Mouse (Mus musculus): ENCODE measurements around the gene Gabpb2. TPM values are rescaled to one million over a fixed set of nuclear protein-coding genes. Genes with fewer than 3 reads are reported as not detected.

Gabpb2 gene
- polyA plus RNA-seq, 1 experiment = 3.3 TPM

GRCm38 (mm10) chr3:95228148-95228893, 10.6 kb upstream of the Gabpb2 start, which contains the start of gene Cdc42se1:
Cdc42se1 (plus strand) TSS chr3:95228732.
- peak within 1 kb of the TSS; percentile 75 for H3ac ChIP-seq (ENCODE audit: control insufficient read depth, insufficient read length)
- H3K79me2 ChIP-seq (ENCODE audit: control insufficient read depth, insufficient read depth) = peaks cover 88% of the 10 kb centered on the region
- peak within 1 kb of the TSS; percentile 94 for H3K4me3 ChIP-seq
- TF ChIP-seq USF1 (IDR thresholded peaks at IDR 0.05; ENCODE audit: low read depth) (no peak), REST (IDR thresholded peaks at IDR 0.05; ENCODE audit: insufficient read depth, insufficient read length) (no peak), TCF3 (IDR thresholded peaks at IDR 0.05; ENCODE audit: insufficient read length, low read depth) (no peak), CEBPB (IDR thresholded peaks at IDR 0.05; ENCODE audit: insufficient read depth, poor library complexity, severe bottlenecking) (peak; percentile 79), SRF (IDR thresholded peaks at IDR 0.05; ENCODE audit: control insufficient read depth, insufficient read length, low read depth) (no peak), MAX (IDR thresholded peaks at IDR 0.05; ENCODE audit: low read depth) (no peak), POLR2AphosphoS2 (IDR thresholded peaks at IDR 0.05; ENCODE audit: insufficient read length, low read depth) (peak; percentile 93), E2F4 (IDR thresholded peaks at IDR 0.05; ENCODE audit: insufficient read depth) (no peak), MYOG (IDR thresholded peaks at IDR 0.05; ENCODE audit: control insufficient read depth in 1 of 3, insufficient read depth in 1 of 3, insufficient read length in 2 of 3, low read depth in 2 of 3) (peak in 2 of 3 experiments; percentile 8 to 44), MYOD1 (IDR thresholded peaks at IDR 0.05; ENCODE audit: control insufficient read depth in 1 of 3, insufficient read length in 2 of 3, low read depth in 2 of 3) (peak in 1 of 3 experiments; percentile 34), POLR2A (IDR thresholded peaks at IDR 0.05; ENCODE audit: insufficient read length, low read depth) (peak; percentile 86), TCF12 (IDR thresholded peaks at IDR 0.05; ENCODE audit: insufficient read depth, poor library complexity, severe bottlenecking) (no peak)
- H3K4me2 ChIP-seq (ENCODE audit: low read depth) = peak within 1 kb of the TSS; percentile 95
- no peaks in the 10 kb centered on the region for H3K27me3 ChIP-seq (ENCODE audit: control insufficient read depth, insufficient read depth, insufficient read length)
- peaks cover 18% of the 10 kb centered on the region for H3K36me3 ChIP-seq (ENCODE audit: control insufficient read depth, insufficient read depth)

DNA sequence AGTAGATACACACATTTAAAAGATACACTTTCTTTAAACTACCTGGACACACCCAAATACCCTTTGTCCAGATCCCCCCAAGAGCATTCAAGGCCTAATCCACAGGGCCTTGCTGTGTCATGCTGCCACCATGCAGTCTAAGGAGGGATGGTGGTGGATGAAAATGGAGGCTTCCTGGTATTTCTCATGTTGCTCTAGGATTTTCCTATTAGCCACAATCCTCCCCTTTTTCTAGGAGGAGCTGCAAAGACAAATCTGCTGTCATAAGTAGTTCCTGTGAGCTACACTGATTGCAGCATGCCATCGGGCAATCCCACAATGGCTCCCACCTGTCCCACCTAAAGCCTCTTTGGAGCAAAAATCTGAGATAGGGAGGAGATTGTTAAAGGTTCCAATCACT, 9.5 kb upstream of the Gabpb2 start:
- Histone ChIP-seq H3K36me3 (ENCODE audit: control insufficient read depth, insufficient read depth) (peaks cover 12% of the 10 kb centered on the region), H3K27me3 (ENCODE audit: control insufficient read depth, insufficient read depth, insufficient read length) (no peaks in the 10 kb centered on the region), H3K4me2 (ENCODE audit: low read depth) (peak overlapping the region; percentile 92), H3ac (ENCODE audit: control insufficient read depth, insufficient read length) (no peak overlapping the region), H3K79me2 (ENCODE audit: control insufficient read depth, insufficient read depth) (peaks cover 77% of the 10 kb centered on the region), H3K4me3 (peak overlapping the region; percentile 94)
- TF ChIP-seq POLR2AphosphoS2 (IDR thresholded peaks at IDR 0.05; ENCODE audit: insufficient read length, low read depth) = no peak
- no peak for TF ChIP-seq USF1 (IDR thresholded peaks at IDR 0.05; ENCODE audit: low read depth)
- TF ChIP-seq TCF12 (IDR thresholded peaks at IDR 0.05; ENCODE audit: insufficient read depth, poor library complexity, severe bottlenecking) = no peak
- no peak for TF ChIP-seq MYOD1 (IDR thresholded peaks at IDR 0.05; ENCODE audit: control insufficient read depth in 1 of 3, insufficient read length in 2 of 3, low read depth in 2 of 3)
- no peak for TF ChIP-seq SRF (IDR thresholded peaks at IDR 0.05; ENCODE audit: control insufficient read depth, insufficient read length, low read depth)
- no peak for TF ChIP-seq POLR2A (IDR thresholded peaks at IDR 0.05; ENCODE audit: insufficient read length, low read depth)
- TF ChIP-seq MYOG (IDR thresholded peaks at IDR 0.05; ENCODE audit: control insufficient read depth in 1 of 3, insufficient read depth in 1 of 3, insufficient read length in 2 of 3, low read depth in 2 of 3) = no peak
- TF ChIP-seq E2F4 (IDR thresholded peaks at IDR 0.05; ENCODE audit: insufficient read depth) = no peak
- TF ChIP-seq REST (IDR thresholded peaks at IDR 0.05; ENCODE audit: insufficient read depth, insufficient read length) = no peak
- no peak for TF ChIP-seq TCF3 (IDR thresholded peaks at IDR 0.05; ENCODE audit: insufficient read length, low read depth)
- TF ChIP-seq CEBPB (IDR thresholded peaks at IDR 0.05; ENCODE audit: insufficient read depth, poor library complexity, severe bottlenecking) = no peak
- TF ChIP-seq MAX (IDR thresholded peaks at IDR 0.05; ENCODE audit: low read depth) = no peak

GRCm38 (mm10) chr3:95224295-95224694, 6.6 kb upstream of the Gabpb2 start:
- H3K36me3 ChIP-seq (ENCODE audit: control insufficient read depth, insufficient read depth) = peaks cover 33% of the 10 kb centered on the region
- peaks cover 62% of the 10 kb centered on the region for H3K79me2 ChIP-seq (ENCODE audit: control insufficient read depth, insufficient read depth)
- no peak overlapping the region for H3ac ChIP-seq (ENCODE audit: control insufficient read depth, insufficient read length)
- no peaks in the 10 kb centered on the region for H3K27me3 ChIP-seq (ENCODE audit: control insufficient read depth, insufficient read depth, insufficient read length)
- TF ChIP-seq MYOG (IDR thresholded peaks at IDR 0.05; ENCODE audit: control insufficient read depth in 1 of 3, insufficient read depth in 1 of 3, insufficient read length in 2 of 3, low read depth in 2 of 3) (no peak), E2F4 (IDR thresholded peaks at IDR 0.05; ENCODE audit: insufficient read depth) (no peak), TCF12 (IDR thresholded peaks at IDR 0.05; ENCODE audit: insufficient read depth, poor library complexity, severe bottlenecking) (no peak), MAX (IDR thresholded peaks at IDR 0.05; ENCODE audit: low read depth) (no peak), SRF (IDR thresholded peaks at IDR 0.05; ENCODE audit: control insufficient read depth, insufficient read length, low read depth) (no peak), POLR2AphosphoS2 (IDR thresholded peaks at IDR 0.05; ENCODE audit: insufficient read length, low read depth) (no peak), TCF3 (IDR thresholded peaks at IDR 0.05; ENCODE audit: insufficient read length, low read depth) (no peak), POLR2A (IDR thresholded peaks at IDR 0.05; ENCODE audit: insufficient read length, low read depth) (no peak), USF1 (IDR thresholded peaks at IDR 0.05; ENCODE audit: low read depth) (no peak), MYOD1 (IDR thresholded peaks at IDR 0.05; ENCODE audit: control insufficient read depth in 1 of 3, insufficient read length in 2 of 3, low read depth in 2 of 3) (no peak)
- no peak overlapping the region for H3K4me2 ChIP-seq (ENCODE audit: low read depth)
- H3K4me3 ChIP-seq = no peak overlapping the region

GRCm38 (mm10) chr3:95223041-95223440, 5.3 kb upstream of the Gabpb2 start:
- no peak overlapping the region for H3K4me2 ChIP-seq (ENCODE audit: low read depth)
- no peaks in the 10 kb centered on the region for H3K27me3 ChIP-seq (ENCODE audit: control insufficient read depth, insufficient read depth, insufficient read length)
- no peak overlapping the region for H3K4me3 ChIP-seq
- no peak overlapping the region for H3ac ChIP-seq (ENCODE audit: control insufficient read depth, insufficient read length)
- H3K79me2 ChIP-seq (ENCODE audit: control insufficient read depth, insufficient read depth) = peaks cover 57% of the 10 kb centered on the region
- TF ChIP-seq MYOG (IDR thresholded peaks at IDR 0.05; ENCODE audit: control insufficient read depth in 1 of 3, insufficient read depth in 1 of 3, insufficient read length in 2 of 3, low read depth in 2 of 3) (no peak), E2F4 (IDR thresholded peaks at IDR 0.05; ENCODE audit: insufficient read depth) (no peak), POLR2A (IDR thresholded peaks at IDR 0.05; ENCODE audit: insufficient read length, low read depth) (no peak), MYOD1 (IDR thresholded peaks at IDR 0.05; ENCODE audit: control insufficient read depth in 1 of 3, insufficient read length in 2 of 3, low read depth in 2 of 3) (no peak), TCF3 (IDR thresholded peaks at IDR 0.05; ENCODE audit: insufficient read length, low read depth) (no peak), USF1 (IDR thresholded peaks at IDR 0.05; ENCODE audit: low read depth) (no peak), REST (IDR thresholded peaks at IDR 0.05; ENCODE audit: insufficient read depth, insufficient read length) (no peak)
- peaks cover 37% of the 10 kb centered on the region for H3K36me3 ChIP-seq (ENCODE audit: control insufficient read depth, insufficient read depth)

Measured in myocyte (in vitro differentiated cells).